Mouse (Mus musculus) Muller cell, postnatal 12 days (primary cell): Measurements from ENCODE around the gene Dhrs13.
A peak's percentile ranks its signal among the peaks of the same experiment; 100 is the strongest.

Source experiments
- DNase-seq: peaks from one replicate; pipeline ENCODE4 v3.0.0-alpha.2; 2015; ENCODE audit errors: inconsistent ontology term

Dhrs13 gene

GRCm38 (mm10) chr11:78031947-78032808, at the start of gene Dhrs13:
Gene Dhrs13, plus strand, starts transcription at chr11:78032280.
- DNase-seq = peak; percentile 95

GRCm38 (mm10) chr11:77982441-77982905, 49.6 kb upstream of the Dhrs13 start, which contains the start of gene Phf12:
Gene Phf12, plus strand, starts transcription at chr11:77982754.
- peak; percentile 100 for DNase-seq

GRCm38 (mm10) chr11:77983191-77983936, 48.7 kb upstream of the Dhrs13 start:
- peak; percentile 72 for DNase-seq

- DNase-seq = peak; percentile 88
Measured at GRCm38 (mm10) chr11:77983937-77984835, 47.9 kb upstream of the Dhrs13 start.

GRCm38 (mm10) chr11:77984836-77985231, 47.2 kb upstream of the Dhrs13 start:
- peak; percentile 79 for DNase-seq

- DNase-seq = no peak
Measured at GRCm38 (mm10) chr11:77985541-77986065, 46.5 kb upstream of the Dhrs13 start.

GRCm38 (mm10) chr11:77989071-77989690, 42.9 kb upstream of the Dhrs13 start:
- DNase-seq = no peak

- no peak for DNase-seq
Measured at GRCm38 (mm10) chr11:77995556-77995955, 36.5 kb upstream of the Dhrs13 start.

GRCm38 (mm10) chr11:78006446-78006845, 25.6 kb upstream of the Dhrs13 start:
- DNase-seq = no peak

GRCm38 (mm10) chr11:78019676-78020075, 12.4 kb upstream of the Dhrs13 start:
- DNase-seq = peak; percentile 63

- DNase-seq = no peak
Measured at GRCm38 (mm10) chr11:78023607-78024006, 8.5 kb upstream of the Dhrs13 start.

- DNase-seq = no peak
Measured at GRCm38 (mm10) chr11:78029240-78029639, 2.8 kb upstream of the Dhrs13 start.

- no peak for DNase-seq
Measured at GRCm38 (mm10) chr11:78030600-78030999, 1.5 kb upstream of the Dhrs13 start.

- DNase-seq = no peak
Measured at GRCm38 (mm10) chr11:78031389-78031788, 691 bp upstream of the Dhrs13 start.

- DNase-seq = no peak
Measured at GRCm38 (mm10) chr11:78032809-78033195, 722 bp downstream of the Dhrs13 start.

- DNase-seq = no peak
Measured at GRCm38 (mm10) chr11:78033931-78034617, 2.0 kb downstream of the Dhrs13 start.

GRCm38 (mm10) chr11:78036791-78037190, 4.7 kb downstream of the Dhrs13 start:
- DNase-seq = no peak

- peak; percentile 78 for DNase-seq
Measured at GRCm38 (mm10) chr11:78037831-78038752, 6.0 kb downstream of the Dhrs13 start, which contains the start of gene Flot2. Gene Flot2, plus strand, starts transcription at chr11:78037931.

- no peak for DNase-seq
Measured at GRCm38 (mm10) chr11:78040878-78041277, 8.8 kb downstream of the Dhrs13 start.
